Mouse (Mus musculus) right cerebral cortex, postnatal 10 days (tissue): ENCODE measurements around the gene Olfr1361.

Source experiments
- DNase-seq, 2 experiments: peaks; one replicate each; pipeline ENCODE4 v3.0.0; 2021; ENCODE audit warnings: low spot score in 2 of 2

The Olfr1361 gene

DNA sequence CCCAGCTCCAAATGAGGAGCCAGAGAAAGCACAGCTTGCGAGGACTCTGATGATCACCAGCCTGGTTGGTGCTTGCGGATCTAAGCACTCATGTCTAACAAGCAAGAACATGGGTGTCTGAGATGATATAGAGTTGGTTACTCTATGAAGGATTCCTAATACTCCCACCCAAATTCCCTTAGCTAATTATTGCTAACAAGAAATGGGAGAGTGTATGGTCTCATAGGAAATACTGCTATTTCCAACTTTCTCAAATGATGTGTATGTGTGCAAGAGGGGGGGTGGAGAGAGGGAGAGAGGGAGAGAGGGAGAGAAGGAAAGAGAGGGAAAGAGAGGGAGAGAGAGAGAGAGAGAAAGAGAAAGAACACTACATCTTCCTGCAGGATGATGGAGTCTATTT lies at the start of gene Olfr1361:
Gene Olfr1361, minus strand, starts transcription at position 101 of the 400 bp plus-strand sequence.
- DNase-seq = no peak

DNA sequence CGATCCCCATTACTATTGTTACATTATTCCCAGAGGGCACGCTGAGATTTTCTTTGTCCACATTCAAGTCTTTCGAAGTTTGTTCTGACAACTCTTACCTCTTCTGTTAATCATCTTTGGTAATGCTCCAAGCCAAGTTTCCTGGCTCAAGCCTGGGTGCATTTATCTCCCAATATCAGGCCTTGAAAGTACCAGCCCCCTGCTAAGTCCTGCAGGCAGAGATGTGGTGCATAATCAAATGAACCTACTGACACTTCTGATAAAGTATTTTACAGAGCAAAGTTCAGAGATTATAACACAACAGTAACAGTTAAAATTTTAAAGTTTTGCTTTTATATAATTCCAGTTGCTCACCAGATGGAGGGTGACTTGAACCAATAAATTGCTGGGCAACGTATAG lies 48.5 kb upstream of the Olfr1361 start:
- no peak for DNase-seq

DNA sequence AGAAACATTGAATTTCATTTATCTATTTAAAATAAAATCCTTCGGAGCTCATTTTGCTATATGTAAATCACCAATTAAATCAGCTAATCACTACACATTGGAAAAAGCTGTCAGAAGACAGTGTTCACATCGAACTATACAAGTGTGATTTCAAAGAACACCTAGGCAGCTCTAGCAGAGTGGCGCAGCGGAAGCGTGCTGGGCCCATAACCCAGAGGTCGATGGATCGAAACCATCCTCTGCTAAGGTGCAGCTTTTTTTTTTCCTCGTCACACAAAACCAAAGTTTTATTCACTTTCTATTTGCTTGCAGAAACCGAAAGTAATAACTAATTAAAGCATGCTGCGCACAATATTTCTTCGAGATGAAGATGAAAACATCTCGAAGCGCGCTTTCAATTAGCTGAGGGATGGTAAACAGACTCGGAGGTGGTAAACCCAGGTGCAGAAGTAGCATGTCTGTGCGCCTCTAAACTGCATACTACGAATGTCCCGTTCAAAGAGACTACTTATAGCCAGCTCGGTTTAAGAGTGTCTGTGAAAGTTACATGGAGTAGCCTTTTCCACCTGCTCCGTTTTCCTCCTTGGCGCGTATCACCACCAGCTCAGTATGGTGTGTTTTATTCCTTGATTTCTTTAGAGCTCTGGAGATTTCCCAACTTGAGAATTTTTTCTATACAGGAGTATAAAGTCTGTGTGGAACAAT lies 47.8 kb upstream of the Olfr1361 start:
- DNase-seq = peak; percentile 78 to 81

DNA sequence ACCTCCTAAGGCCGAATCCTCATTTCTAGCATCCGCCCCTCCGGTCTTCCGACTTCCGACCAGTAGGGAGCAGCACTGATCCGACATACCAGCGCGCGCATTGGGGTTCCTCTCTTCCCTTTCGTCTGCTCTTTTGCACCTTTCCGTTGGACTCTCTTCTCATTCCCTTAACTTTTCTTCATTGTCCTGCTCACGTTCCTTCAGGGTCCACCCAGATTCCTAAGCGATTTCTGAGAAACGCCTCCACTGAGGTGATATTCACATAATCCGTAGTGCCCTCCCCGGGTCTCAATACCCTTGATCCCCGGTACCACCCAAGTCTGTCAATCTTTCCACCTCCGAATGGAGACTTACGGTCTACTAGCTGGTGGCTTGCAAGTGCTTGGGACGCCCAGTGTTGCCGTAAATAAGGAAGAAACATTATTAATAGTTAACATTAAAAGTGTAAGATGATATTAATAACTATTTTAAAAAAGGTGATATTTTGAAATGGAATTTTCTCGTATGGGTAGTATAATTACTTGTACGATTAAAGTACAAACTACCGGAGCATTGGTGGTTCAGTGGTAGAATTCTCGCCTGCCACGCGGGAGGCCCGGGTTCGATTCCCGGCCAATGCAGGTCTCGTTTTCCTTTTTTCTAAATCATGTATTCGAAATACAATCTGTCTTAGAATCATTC lies 47.0 kb upstream of the Olfr1361 start:
- DNase-seq = peak; percentile 90 to 94

DNA sequence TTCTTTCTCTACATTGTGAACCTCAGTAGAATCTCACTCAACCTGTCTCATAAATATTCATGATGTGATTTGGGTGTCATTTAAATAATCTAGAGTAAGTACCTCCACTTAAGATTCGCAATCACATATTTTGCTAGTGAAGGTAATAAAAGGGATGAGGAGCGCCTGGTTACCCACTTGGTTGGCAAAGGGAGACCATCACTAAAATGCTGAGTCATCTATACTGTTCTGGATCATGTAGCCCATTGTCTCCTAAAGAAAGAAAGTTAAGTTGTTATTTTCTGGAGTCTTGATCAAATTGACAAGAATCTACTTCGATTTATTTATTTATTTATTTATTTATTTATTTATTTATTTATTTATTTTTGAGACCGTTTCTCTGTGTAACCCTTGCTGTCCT lies 43.5 kb upstream of the Olfr1361 start:
- DNase-seq = no peak

DNA sequence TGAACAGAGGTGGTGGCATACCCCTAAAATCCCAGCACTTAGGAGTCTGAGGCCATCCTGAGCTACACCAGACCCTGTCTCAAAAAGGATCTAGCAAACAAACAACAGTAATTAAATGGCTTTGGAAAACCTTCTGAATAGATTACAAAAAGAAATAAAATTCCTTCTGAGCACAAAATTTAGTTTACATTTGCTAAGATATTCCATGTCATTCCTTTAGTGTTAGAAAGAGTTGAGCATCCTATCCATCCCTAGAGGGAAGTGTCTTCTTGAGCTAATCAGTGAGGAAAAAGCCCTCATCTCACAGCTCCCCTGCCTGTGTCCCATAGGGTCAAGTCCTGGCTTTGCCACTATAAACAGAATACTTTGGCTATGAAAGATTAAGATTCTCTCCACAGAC lies 34.6 kb upstream of the Olfr1361 start, which contains the start of gene Olfr1359:
Gene Olfr1359, plus strand, starts transcription at position 301 of the 400 bp plus-strand sequence.
- no peak for DNase-seq

DNA sequence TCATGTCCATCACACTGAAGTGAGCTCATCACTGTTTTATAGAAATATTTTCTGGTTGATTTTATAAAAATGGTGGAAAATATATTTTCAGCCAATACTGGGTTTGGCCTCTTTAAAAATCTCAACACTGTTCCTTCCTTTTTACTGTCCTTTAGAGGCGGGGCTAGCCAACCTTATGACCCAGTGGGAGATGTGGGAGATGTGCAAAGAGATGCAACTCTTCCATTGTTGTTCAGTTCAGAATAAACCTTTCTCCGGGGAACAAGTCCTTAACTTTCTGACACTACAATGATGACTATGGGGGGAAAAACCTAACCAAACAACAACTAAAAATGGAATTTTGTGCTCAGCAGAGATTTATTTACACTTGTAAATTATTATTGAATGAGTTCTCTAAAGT lies 14.1 kb upstream of the Olfr1361 start, which contains the start of gene Olfr1360:
Gene Olfr1360, minus strand, starts transcription at position 101 of the 400 bp plus-strand sequence.
- no peak for DNase-seq

DNA sequence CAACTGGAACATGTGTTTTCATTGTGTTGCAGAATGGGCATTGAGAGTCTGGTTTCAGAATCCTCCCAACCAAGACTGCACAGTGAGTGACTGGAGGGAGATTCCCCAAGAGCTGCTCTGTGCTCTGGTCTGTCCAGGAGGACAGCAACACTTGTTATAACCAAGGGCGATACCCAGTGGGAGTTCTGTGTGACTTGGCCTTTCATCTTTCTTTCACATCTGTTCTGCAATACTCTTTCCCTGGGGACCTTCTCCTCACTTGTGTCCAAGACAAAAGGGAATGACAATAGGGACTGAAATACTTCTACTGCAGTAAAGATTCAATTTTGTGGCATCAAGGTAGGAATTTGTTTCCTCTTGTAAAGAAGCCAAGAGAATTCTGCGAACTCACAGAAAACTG lies 20.8 kb downstream of the Olfr1361 start, which contains the start of gene Olfr11:
Gene Olfr11, minus strand, starts transcription at position 101 of the 400 bp plus-strand sequence.
- no peak for DNase-seq

DNA sequence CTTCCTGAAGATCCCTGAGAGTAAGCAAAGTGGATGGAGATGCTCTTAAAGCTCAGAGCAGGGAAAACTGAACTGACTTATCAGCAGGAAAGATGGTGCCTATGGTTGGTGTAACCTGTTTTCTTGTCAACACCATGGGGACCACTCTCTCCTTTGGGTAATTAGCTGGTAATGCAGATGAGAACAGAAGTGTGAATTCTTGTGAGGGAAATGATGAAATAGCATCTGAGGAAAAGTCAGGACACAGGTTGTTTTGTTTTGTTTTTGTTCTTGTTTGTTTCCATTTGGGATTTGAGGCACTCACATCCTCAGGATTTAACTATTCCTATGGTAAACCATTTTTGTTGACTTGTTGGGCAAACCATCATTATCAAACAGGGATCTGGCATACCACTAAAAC lies 49.3 kb downstream of the Olfr1361 start, which contains the start of gene Olfr1362:
Gene Olfr1362, minus strand, starts transcription at position 101 of the 400 bp plus-strand sequence.
- no peak for DNase-seq
